Mouse (Mus musculus) heart, embryonic 16.5 days (tissue): ENCODE results near the gene Gprc5d. TPM values are rescaled to one million over a fixed set of nuclear protein-coding genes. Genes with fewer than 3 reads are reported as not detected.

ENCODE experiments used
- ATAC-seq: fragments of 200-750 bp; cut with Nextera tagmentation; replicated peaks from 2 replicates; pipeline ENCODE4 v1.8.0; 2017; ENCODE audit warnings: moderate number of reproducible peaks; ENCODE audit not compliant: insufficient read depth, low FRiP score; ENCODE audit errors: extremely low read depth
- H3K27ac ChIP-seq: fragments of 300-500 bp; sonication (generic); 2 replicates; pipeline ENCODE4 v1.5.1; 2014; ENCODE audit warnings: mild to moderate bottlenecking, low read length, control low read depth, moderate library complexity
- H3K27me3 ChIP-seq: fragments of 300-500 bp; sonication (generic); 2 replicates; pipeline ENCODE4 v1.6.1; 2014; ENCODE audit warnings: low read length, mixed read lengths; ENCODE audit not compliant: control insufficient read depth, insufficient read depth
- H3K36me3 ChIP-seq: fragments of 300-500 bp; sonication (generic); 2 replicates; pipeline ENCODE4 v1.6.1; 2014; ENCODE audit not compliant: control insufficient read depth, insufficient read depth
- H3K4me1 ChIP-seq: fragments of 300-500 bp; sonication (generic); 2 replicates; pipeline ENCODE4 v1.6.1; 2014; ENCODE audit warnings: low read length, mixed read lengths; ENCODE audit not compliant: control insufficient read depth, insufficient read depth
- H3K4me2 ChIP-seq: fragments of 300-500 bp; sonication (generic); 2 replicates; pipeline ENCODE4 v1.6.1; 2014; ENCODE audit warnings: low read depth, mild to moderate bottlenecking, control low read depth, low read length
- H3K4me3 ChIP-seq: fragments of 300-500 bp; sonication (generic); 2 replicates; pipeline ENCODE4 v1.5.1; 2014; ENCODE audit warnings: mild to moderate bottlenecking, control low read depth, low read length
- H3K9ac ChIP-seq: fragments of 300-500 bp; sonication (generic); 2 replicates; pipeline ENCODE4 v1.6.1; 2014; ENCODE audit warnings: low read length, control low read depth
- H3K9me3 ChIP-seq: fragments of 300-500 bp; sonication (generic); replicated peaks from 2 replicates; pipeline ENCODE4 v1.6.1; 2016; ENCODE audit warnings: low read length; ENCODE audit not compliant: control insufficient read depth
- WGBS: fragments of 180-500 bp; shearing (Covaris S2); extraction: QIAGEN DNeasy Blood & Tissue Kit; methylation state at CpG from one replicate; pipeline ENCODE4 v1.1.7; 2014; 5-methylcytosine and 5-hydroxymethylcytosine counted together
- polyA plus RNA-seq: library from polyadenylated mRNA; unstranded; fragments of >200 nt; fragmentation: Nextera tagmentation; extraction: Ambion mirVana; gene quantifications from 2 replicates; pipeline ENCODE4 v1.2.1, GENCODE M21; 2015

Gene Gprc5d
- polyA plus RNA-seq, 1 experiment from 2014 or later: not detected

DNA sequence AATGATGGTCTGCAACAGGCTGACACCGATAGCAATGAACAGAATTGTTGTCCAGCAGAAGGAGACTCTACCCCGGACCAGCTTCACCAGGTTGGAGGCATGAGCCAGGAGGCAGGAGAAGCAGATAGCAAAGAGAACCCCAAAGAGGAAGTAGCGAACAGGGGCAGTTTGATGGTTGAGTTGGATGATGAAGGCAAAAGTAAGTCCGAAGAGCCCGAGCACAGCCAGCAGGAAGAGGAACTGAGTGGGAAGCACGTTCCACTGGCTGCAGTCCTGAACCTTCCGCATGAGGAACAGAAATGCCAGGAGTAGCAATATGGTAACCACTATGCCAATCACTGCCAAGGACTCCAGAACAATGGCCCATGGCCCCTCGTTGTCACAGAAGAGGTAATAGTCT lies 1.6 kb downstream of the Gprc5d start:
- Histone ChIP-seq H3K4me1 (no peaks in the 10 kb centered on the region), H3K9me3 (peaks cover 2% of the 10 kb centered on the region; the same call in 1 of the 2 replicates), H3K9ac (no peak overlapping the region), H3K27me3 (no peaks in the 10 kb centered on the region), H3K4me3 (no peak overlapping the region), H3K4me2 (no peak overlapping the region), H3K27ac (no peak overlapping the region), H3K36me3 (no peaks in the 10 kb centered on the region)
- WGBS: 86% methylated on average over 8 of the region's 8 CpGs
- no peak for ATAC-seq

DNA sequence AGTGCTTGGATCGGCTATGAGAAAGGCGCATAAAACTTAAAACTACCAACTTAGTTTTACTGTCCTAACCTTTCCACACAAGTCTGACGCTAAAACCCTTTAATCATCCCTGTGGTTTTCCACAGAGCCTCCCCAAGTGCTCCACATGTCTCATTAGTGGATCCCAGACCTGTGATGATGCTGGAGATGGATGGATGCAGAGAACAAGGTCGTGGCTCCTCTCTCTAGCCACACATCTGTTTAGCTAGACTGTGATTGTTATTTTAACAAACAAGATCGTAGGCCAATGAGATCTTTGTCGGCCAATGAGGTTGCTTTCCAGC lies 5.0 kb downstream of the Gprc5d start:
- H3K4me2 ChIP-seq: no peak overlapping the region
- no peaks in the 10 kb centered on the region for H3K27me3 ChIP-seq
- H3K27ac ChIP-seq: no peak overlapping the region
- no peaks in the 10 kb centered on the region for H3K4me1 ChIP-seq
- H3K4me3 ChIP-seq: no peak overlapping the region
- ATAC-seq: no peak
- H3K9ac ChIP-seq: no peak overlapping the region
- H3K9me3 ChIP-seq: no peaks in the 10 kb centered on the region
- WGBS: 30% methylated on average over 6 of the region's 6 CpGs
- no peaks in the 10 kb centered on the region for H3K36me3 ChIP-seq

DNA sequence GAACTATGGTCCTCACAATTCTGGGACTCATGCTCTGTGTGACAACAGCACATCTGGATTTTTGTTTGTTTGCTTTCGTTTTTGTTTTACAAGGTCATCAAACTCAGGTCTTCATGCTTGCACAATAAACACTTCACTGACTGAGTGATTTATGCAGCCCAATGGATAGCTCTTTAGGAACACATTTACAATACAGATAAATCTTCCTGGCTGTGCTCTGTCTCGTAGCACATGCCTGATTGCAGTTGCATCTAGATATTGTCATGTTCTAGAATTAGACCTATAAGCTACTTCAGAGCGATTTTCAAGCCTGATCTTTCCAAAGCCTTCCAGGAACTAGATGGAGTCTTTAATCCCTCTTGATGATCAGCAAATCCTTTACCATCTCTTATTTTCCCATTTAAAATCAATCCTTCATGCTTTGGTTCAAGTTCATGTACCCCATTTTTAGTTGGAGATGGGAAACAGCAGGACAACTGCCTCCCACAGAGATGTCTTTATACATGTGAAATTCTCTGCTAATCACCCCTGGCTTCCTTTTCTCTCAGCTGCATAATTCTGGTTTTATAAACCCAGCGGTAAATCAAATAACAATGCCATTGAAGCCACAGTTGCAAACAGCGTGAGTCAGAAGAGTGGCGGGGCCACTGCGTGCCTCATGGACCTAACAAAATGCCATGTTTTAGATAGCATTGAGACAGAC lies 5.5 kb downstream of the Gprc5d start:
- no peak for ATAC-seq
- Histone ChIP-seq H3K9ac (no peak overlapping the region), H3K4me3 (no peak overlapping the region), H3K27me3 (no peaks in the 10 kb centered on the region), H3K9me3 (no peaks in the 10 kb centered on the region), H3K27ac (no peak overlapping the region), H3K4me2 (no peak overlapping the region), H3K4me1 (no peaks in the 10 kb centered on the region), H3K36me3 (no peaks in the 10 kb centered on the region)
- WGBS: 33% methylated on average over 7 of the region's 7 CpGs

DNA sequence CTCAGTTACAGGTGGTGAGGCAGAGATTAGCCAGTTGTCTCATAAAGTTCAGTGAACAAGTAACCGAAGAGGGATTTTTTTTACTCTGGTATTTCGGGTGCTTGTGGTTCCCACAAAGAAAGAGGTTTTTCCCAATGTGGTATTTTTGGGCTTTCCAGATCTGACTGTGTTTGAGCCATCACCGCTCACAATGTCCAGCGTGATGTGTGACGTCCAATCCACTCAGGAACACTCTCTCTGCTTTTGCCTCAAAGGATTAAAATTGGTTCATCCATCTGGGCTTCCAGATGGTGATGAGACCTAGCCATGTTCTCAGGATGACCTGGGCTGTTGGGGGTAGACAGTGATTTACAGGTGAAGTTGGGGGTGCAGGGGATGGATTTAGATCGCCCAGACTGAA lies 11.1 kb downstream of the Gprc5d start:
- H3K36me3 ChIP-seq: no peaks in the 10 kb centered on the region
- no peaks in the 10 kb centered on the region for H3K27me3 ChIP-seq
- no peak for ATAC-seq
- no peak overlapping the region for H3K27ac ChIP-seq
- no peak overlapping the region for H3K4me3 ChIP-seq
- H3K9ac ChIP-seq: no peak overlapping the region
- no peaks in the 10 kb centered on the region for H3K9me3 ChIP-seq
- 86% methylated on average over 6 of the region's 6 CpGs for WGBS
- no peaks in the 10 kb centered on the region for H3K4me1 ChIP-seq
- no peak overlapping the region for H3K4me2 ChIP-seq

DNA sequence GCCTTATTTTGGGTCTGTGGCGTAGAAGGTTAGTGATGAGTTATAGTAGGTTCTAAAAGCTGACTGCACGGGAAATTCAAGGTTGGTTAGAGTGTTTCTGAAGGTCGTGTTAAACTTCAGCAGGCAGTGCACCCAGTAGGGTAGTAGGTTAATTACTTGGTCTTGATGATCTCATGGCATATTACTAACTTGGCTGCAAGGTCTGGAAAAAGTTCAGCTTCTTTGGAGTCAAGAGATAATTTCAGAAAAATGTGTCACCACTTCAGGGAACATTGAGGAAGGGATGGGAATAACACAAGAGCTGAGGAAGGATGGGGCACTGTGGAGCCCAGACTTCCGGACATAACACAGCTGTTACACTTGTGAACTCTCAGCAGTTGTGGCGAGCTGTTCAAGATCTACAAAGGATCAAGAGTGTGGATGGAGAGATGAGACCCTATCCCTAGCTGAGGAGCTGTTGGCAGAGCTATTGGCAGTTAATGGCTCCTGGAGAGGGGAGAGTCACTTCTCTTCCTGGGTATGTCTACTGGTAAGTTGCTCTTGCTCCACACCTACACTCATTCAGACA lies 15.3 kb downstream of the Gprc5d start:
- ATAC-seq: no peak
- no peaks in the 10 kb centered on the region for H3K4me1 ChIP-seq
- no peak overlapping the region for H3K4me2 ChIP-seq
- no peak overlapping the region for H3K4me3 ChIP-seq
- H3K27me3 ChIP-seq: no peaks in the 10 kb centered on the region
- H3K9me3 ChIP-seq: no peaks in the 10 kb centered on the region
- H3K27ac ChIP-seq: no peak overlapping the region
- H3K9ac ChIP-seq: no peak overlapping the region
- 67% methylated on average over 5 of the region's 5 CpGs for WGBS
- H3K36me3 ChIP-seq: no peaks in the 10 kb centered on the region

DNA sequence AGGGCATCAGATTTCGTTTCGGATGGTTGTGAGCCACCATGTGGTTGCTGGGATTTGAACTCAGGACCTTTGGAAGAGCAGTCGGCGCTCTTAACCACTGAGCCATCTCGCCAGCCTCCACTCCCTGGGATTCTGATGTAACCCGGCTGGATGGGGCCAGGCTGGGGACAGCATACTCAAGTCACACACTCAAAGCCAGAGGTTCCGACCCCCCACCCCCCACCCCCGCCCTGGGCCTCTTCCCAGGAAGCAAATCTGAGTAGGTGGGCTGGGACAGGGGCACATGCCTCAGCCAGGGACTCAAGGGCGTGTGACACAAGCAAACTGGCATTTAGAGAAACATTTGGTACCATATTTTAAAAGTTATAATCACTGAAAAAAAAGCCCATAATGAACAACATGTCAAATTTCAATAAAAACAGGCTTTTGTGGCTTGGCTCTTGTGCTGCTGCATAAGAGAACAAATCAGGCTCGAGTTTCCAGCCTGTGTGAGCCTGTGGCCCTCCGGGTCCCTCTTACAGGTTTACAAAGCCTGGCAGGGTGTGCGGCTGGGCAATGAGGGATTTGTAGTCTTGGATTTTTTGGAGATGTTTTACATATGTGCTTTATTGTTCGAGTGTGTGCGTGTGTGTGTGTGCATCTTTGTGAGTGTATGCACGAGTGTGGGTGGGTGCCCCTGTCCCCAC lies 17.2 kb downstream of the Gprc5d start:
- no peak overlapping the region for H3K9ac ChIP-seq
- no peak overlapping the region for H3K4me3 ChIP-seq
- H3K9me3 ChIP-seq: no peaks in the 10 kb centered on the region
- no peaks in the 10 kb centered on the region for H3K4me1 ChIP-seq
- no peak overlapping the region for H3K4me2 ChIP-seq
- no peaks in the 10 kb centered on the region for H3K27me3 ChIP-seq
- ATAC-seq: no peak
- 75% methylated on average over 15 of the region's 15 CpGs for WGBS
- H3K36me3 ChIP-seq: no peaks in the 10 kb centered on the region
- H3K27ac ChIP-seq: no peak overlapping the region

DNA sequence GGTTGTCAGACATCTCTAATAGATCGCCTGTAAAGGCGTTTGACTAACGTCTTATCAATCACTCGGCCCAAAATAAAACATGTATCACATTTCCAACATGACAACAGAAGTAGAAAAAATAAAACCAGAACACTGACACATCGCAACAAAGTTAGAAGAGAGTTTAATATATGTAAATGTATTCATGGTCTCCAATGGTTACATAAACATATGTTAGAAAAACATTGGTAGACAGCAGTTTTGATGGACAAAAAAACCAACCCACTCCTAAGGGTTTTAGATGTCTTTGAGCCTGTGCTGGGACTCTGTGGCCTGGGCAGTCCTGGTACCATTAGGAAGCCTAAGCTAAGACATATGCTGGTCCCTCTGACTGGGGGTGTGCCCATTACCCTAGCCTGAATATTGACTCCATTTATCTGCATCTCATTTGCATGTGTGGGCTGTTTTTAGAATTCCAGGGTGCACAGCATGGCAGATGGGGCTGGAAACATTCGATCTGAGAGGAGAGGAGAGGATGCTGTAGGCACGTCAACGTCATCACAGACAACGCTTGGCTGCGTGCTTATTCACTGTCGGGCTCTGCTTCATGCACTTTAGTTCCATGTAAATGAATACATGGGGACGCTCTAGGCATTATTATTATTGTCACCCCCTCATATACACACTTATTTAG lies 25.1 kb downstream of the Gprc5d start:
- no peak overlapping the region for H3K27ac ChIP-seq
- no peak overlapping the region for H3K4me2 ChIP-seq
- H3K4me1 ChIP-seq: peaks cover 4% of the 10 kb centered on the region
- 83% methylated on average over 12 of the region's 12 CpGs for WGBS
- ATAC-seq: no peak
- no peaks in the 10 kb centered on the region for H3K9me3 ChIP-seq
- H3K4me3 ChIP-seq: no peak overlapping the region
- H3K27me3 ChIP-seq: no peaks in the 10 kb centered on the region; the same call in 1 of the 2 replicates
- no peaks in the 10 kb centered on the region for H3K36me3 ChIP-seq
- H3K9ac ChIP-seq: no peak overlapping the region

DNA sequence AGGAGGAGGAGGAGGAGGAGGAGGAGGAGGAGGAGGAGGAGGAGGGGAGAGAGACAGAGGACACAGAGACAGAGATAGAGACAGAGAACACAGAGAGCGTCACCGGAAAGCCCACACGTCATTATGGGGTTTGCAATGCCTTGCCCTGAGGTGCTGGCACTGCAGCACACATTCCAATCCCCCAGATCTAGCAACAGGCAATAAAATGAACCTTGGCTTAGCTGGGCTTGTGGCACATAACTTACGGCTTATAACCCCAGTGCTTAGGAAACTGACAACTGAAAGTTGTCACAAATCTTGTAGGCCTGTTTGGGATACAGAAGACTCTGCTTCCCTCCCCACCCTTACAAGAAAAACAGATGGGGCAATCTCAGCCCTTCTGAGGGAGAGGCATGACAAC lies 27.4 kb downstream of the Gprc5d start:
- Histone ChIP-seq H3K4me3 (no peak overlapping the region), H3K4me2 (no peak overlapping the region), H3K4me1 (peaks cover 5% of the 10 kb centered on the region), H3K27me3 (no peaks in the 10 kb centered on the region; the same call in 1 of the 2 replicates), H3K9ac (no peak overlapping the region), H3K9me3 (no peaks in the 10 kb centered on the region), H3K36me3 (no peaks in the 10 kb centered on the region), H3K27ac (no peak overlapping the region)
- ATAC-seq: no peak
- 66% methylated on average over 4 of the region's 4 CpGs for WGBS

DNA sequence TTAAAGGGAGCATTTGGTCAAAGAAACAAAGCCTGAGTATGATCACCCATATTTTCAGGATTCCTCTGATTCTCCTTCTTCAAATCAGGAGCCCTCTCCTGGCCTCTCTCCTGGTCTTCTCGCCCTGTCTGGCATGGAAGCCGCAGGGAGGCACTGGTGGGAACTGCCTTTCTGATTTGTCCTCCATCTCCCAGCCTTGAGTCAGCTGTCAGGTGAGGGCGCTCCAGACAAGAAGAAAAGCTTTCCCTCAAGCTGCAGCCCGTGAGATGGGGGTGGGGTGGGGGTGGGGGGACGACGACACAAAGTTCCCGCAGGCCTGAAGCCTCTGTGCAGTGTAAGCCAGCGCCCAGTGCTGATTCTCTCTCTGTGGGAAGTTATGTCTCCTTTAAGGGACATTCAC lies 28.3 kb downstream of the Gprc5d start:
- Histone ChIP-seq H3K4me3 (no peak overlapping the region), H3K27me3 (no peaks in the 10 kb centered on the region; the same call in 1 of the 2 replicates), H3K9ac (no peak overlapping the region), H3K4me1 (peaks cover 5% of the 10 kb centered on the region), H3K36me3 (no peaks in the 10 kb centered on the region), H3K4me2 (no peak overlapping the region), H3K9me3 (no peaks in the 10 kb centered on the region), H3K27ac (no peak overlapping the region)
- WGBS: 25% methylated on average over 8 of the region's 8 CpGs
- no peak for ATAC-seq
